7 mouse cellular contexts compared by ENCODE assay signal in genomic region chr7:109804843-109805242, GRCm38 (mm10). TPM values are rescaled to one million over a fixed set of nuclear protein-coding genes. Genes with fewer than 3 reads are reported as not detected.
DNase-seq lines count a peak whose midpoint lies in the region; ATAC-seq and TF ChIP-seq lines count a peak whose summit lies in the region.

No protein-coding gene starts in this region.

- in situ Hi-C loops in Patski (cut with MboI; ENCODE audit: low pct_unique_long_range_greater_than_20kb) = no loop called here

- no peaks in the 10 kb centered on the region for H3K4me1 ChIP-seq in liver, embryonic 12.5 days
- no peaks in the 10 kb centered on the region for H3K4me1 ChIP-seq in lung, adult 2 months (ENCODE audit: control insufficient read depth, insufficient read depth, low read length)
- peaks cover 27% of the 10 kb centered on the region for H3K4me1 ChIP-seq in heart, embryonic 12.5 days (replicated peaks)

- H3K9me3 ChIP-seq in liver, embryonic 12.5 days (replicated peaks) = no peaks in the 10 kb centered on the region
- H3K9me3 ChIP-seq in heart, embryonic 12.5 days (replicated peaks) = no peaks in the 10 kb centered on the region

- TF ChIP-seq CTCF in Patski (IDR thresholded peaks at IDR 0.05) = peak; percentile 47
- peak; percentile 39; the same call in 1 of the 2 replicates for TF ChIP-seq CTCF in lung, adult 2 months (IDR thresholded peaks at IDR 0.05; ENCODE audit: insufficient read depth, low read length)

- DNase-seq in liver = peak; percentile 63
- no peak for DNase-seq in Patski (ENCODE audit: low read depth, low spot score)
- peak; percentile 30 to 52 for DNase-seq in cerebellum, adult 18-20 months
- DNase-seq in lung, adult 2 months = peak; percentile 42
- no peak for DNase-seq in urinary bladder, postnatal 10 days (ENCODE audit: low spot score)

- H3K27ac ChIP-seq in liver, embryonic 12.5 days = no peak overlapping the region
- no peak overlapping the region for H3K27ac ChIP-seq in heart, embryonic 12.5 days (ENCODE audit: poor library complexity, severe bottlenecking)

- no peak overlapping the region for H3K4me3 ChIP-seq in liver, embryonic 12.5 days
- H3K4me3 ChIP-seq in lung, adult 2 months (replicated peaks; ENCODE audit: extremely low read depth, low read depth, low read length) = no peak overlapping the region
- no peak overlapping the region for H3K4me3 ChIP-seq in heart, embryonic 12.5 days

- no peak overlapping the region for H3K4me2 ChIP-seq in liver, embryonic 12.5 days
- H3K4me2 ChIP-seq in heart, embryonic 12.5 days = no peak overlapping the region

- H3K9ac ChIP-seq in liver, embryonic 12.5 days = no peak overlapping the region
- no peak overlapping the region for H3K9ac ChIP-seq in heart, embryonic 12.5 days

- ATAC-seq in liver, embryonic 12.5 days = no peak
- no peak for ATAC-seq in Patski
- no peak for ATAC-seq in heart, embryonic 12.5 days (ENCODE audit: insufficient number of reproducible peaks, low FRiP score)

- H3K27me3 ChIP-seq in liver, embryonic 12.5 days (replicated peaks) = peaks cover 25% of the 10 kb centered on the region
- H3K27me3 ChIP-seq in Patski = no peaks in the 10 kb centered on the region
- no peaks in the 10 kb centered on the region for H3K27me3 ChIP-seq in heart, embryonic 12.5 days (replicated peaks)

- H3K36me3 ChIP-seq in liver, embryonic 12.5 days = no peaks in the 10 kb centered on the region
- H3K36me3 ChIP-seq in heart, embryonic 12.5 days = no peaks in the 10 kb centered on the region

- POLR2A ChIA-PET in Patski (lab: Charles Lee) = no interaction called here

- 34% methylated on average over 6 of the region's 6 CpGs for WGBS in liver, embryonic 12.5 days (ENCODE audit: insufficient replicate concordance)
- 56% methylated on average over 6 of the region's 6 CpGs for WGBS in lung, adult 2 months
- 55% methylated on average over 6 of the region's 6 CpGs for WGBS in heart, embryonic 12.5 days

- CTCF ChIA-PET in Patski (lab: Charles Lee) = interaction anchor here (1.4 kb wide), 1 partner anchor 18 kb away, joined by 4 read pairs; no protein-coding TSS in a partner anchor

- TF ChIP-seq POLR2A in lung, adult 2 months (IDR thresholded peaks at IDR 0.05; ENCODE audit: borderline replicate concordance, extremely low read depth, low read depth, low read length) = no peak

RNA-seq across cellular contexts. Expression of gene Nrip3, which starts 23.0 kb away (rescaled TPM):
- polyA plus RNA-seq in liver, embryonic 12.5 days (2016; fragmentation: Nextera tagmentation; extraction: Ambion mirVana) = 0.59 and 0.67 TPM in 2 replicates
- polyA plus RNA-seq in Patski (2021) = 0.54 TPM
- 0.05 and 0.22 TPM in 2 replicates for polyA plus RNA-seq in lung, adult 2 months (2012; rRNA removed)
- 0.71 and 1.0 TPM in 2 replicates for polyA plus RNA-seq in heart, embryonic 12.5 days (2016; fragmentation: Nextera tagmentation; extraction: Ambion mirVana)

RNA-seq across cellular contexts. Expression of gene Tmem9b, which starts 52.2 kb away (rescaled TPM):
- polyA plus RNA-seq in liver, embryonic 12.5 days (2016; fragmentation: Nextera tagmentation; extraction: Ambion mirVana) = 38.8 and 39.6 TPM in 2 replicates
- polyA plus RNA-seq in Patski (2021) = 58.3 TPM
- polyA plus RNA-seq in lung, adult 2 months (2012; rRNA removed) = 45.4 and 60.4 TPM in 2 replicates
- 54.1 and 56.4 TPM in 2 replicates for polyA plus RNA-seq in heart, embryonic 12.5 days (2016; fragmentation: Nextera tagmentation; extraction: Ambion mirVana)

Comparison
In these comparisons a context has a peak if more than half of its experiments do, and no peak if none do; other contexts are left out.
1. DNase-seq: peak in liver (single experiment), cerebellum, adult 18-20 months (2 of 2) and lung, adult 2 months (single experiment); none in Patski (single experiment) and urinary bladder, postnatal 10 days (single experiment).